Mouse (Mus musculus): Measurements from ENCODE around the gene Nkain1. TPM values are rescaled to one million over a fixed set of nuclear protein-coding genes. Genes with fewer than 3 reads are reported as not detected.

The Nkain1 gene
- polyA plus RNA-seq, 1 experiment: 36.9 TPM

DNA sequence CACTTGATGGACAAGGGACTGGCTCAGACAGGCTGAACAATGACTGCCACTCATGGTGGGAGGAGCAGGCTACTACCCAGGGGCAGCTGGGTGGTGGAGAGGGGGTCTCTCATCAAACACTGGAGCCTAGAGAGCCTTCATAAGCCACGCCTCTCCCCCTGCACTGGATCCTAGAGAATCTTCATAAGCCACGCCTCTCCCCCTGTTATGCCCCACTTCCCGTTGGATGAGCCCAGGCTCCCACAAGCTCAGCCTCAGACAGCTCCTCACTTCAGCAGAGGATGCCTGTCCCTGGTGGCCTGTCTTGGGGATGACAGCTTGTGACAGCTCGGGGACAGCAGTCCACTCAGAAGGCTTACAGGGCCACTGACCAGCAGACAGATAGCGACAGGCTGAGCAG is 17.7 kb downstream of the Nkain1 start:
- no peaks in the 10 kb centered on the region for H3K79me3 ChIP-seq (ENCODE audit: low read depth)
- TF ChIP-seq CEBPB (IDR thresholded peaks at IDR 0.05; ENCODE audit: low read depth) (no peak), CTCF (IDR thresholded peaks at IDR 0.05; ENCODE audit: control insufficient read depth, insufficient read depth, insufficient read length) (no peak), MYOD1 (IDR thresholded peaks at IDR 0.05; ENCODE audit: control insufficient read depth, insufficient read length, low read depth) (no peak), MAX (IDR thresholded peaks at IDR 0.05) (no peak), USF1 (IDR thresholded peaks at IDR 0.05; ENCODE audit: low read depth) (no peak), FOSL1 (IDR thresholded peaks at IDR 0.05; ENCODE audit: insufficient read depth, low read length, poor library complexity, severe bottlenecking) (no peak), MYOG (IDR thresholded peaks at IDR 0.05; ENCODE audit: control insufficient read depth, extremely low read depth, insufficient read length) (no peak)
- no peaks in the 10 kb centered on the region for H3K36me3 ChIP-seq (ENCODE audit: control insufficient read depth, insufficient read depth)
- H3ac ChIP-seq (ENCODE audit: control insufficient read depth, insufficient read length, low read depth): no peak overlapping the region
- H3K4me3 ChIP-seq (ENCODE audit: insufficient read depth, poor library complexity, severe bottlenecking): no peak overlapping the region
- H3K79me2 ChIP-seq (ENCODE audit: control insufficient read depth, insufficient read depth): no peaks in the 10 kb centered on the region
- no peaks in the 10 kb centered on the region for H3K27me3 ChIP-seq (ENCODE audit: control insufficient read depth, insufficient read depth, insufficient read length)

DNA sequence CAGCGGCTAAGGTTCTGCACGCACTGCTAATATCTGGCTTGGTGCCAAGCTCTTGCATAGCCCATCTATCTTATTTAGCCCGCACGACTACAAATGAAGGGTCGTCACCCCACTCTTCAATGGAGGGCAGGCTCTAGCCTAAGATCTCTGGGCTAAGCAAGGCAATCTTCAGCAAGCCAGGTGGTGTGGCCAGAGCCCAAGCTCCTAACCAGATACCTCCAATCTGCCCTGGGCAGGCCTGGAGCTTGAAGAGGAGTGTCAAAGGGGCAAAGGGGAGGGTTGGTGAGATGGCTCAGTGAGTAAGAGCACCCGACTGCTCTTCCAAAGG is 20.9 kb downstream of the Nkain1 start:
- Histone ChIP-seq H3K27me3 (ENCODE audit: control insufficient read depth, insufficient read depth, insufficient read length) (no peaks in the 10 kb centered on the region), H3ac (ENCODE audit: control insufficient read depth, insufficient read length, low read depth) (no peak overlapping the region), H3K79me2 (ENCODE audit: control insufficient read depth, insufficient read depth) (no peaks in the 10 kb centered on the region), H3K36me3 (ENCODE audit: control insufficient read depth, insufficient read depth) (no peaks in the 10 kb centered on the region), H3K79me3 (ENCODE audit: low read depth) (no peaks in the 10 kb centered on the region), H3K4me3 (ENCODE audit: insufficient read depth, poor library complexity, severe bottlenecking) (no peak overlapping the region)
- TF ChIP-seq MYOG (IDR thresholded peaks at IDR 0.05; ENCODE audit: control insufficient read depth, extremely low read depth, insufficient read length): no peak
- no peak for TF ChIP-seq FOSL1 (IDR thresholded peaks at IDR 0.05; ENCODE audit: insufficient read depth, low read length, poor library complexity, severe bottlenecking)
- TF ChIP-seq CEBPB (IDR thresholded peaks at IDR 0.05; ENCODE audit: low read depth): no peak
- no peak for TF ChIP-seq USF1 (IDR thresholded peaks at IDR 0.05; ENCODE audit: low read depth)
- TF ChIP-seq MYOD1 (IDR thresholded peaks at IDR 0.05; ENCODE audit: control insufficient read depth, insufficient read length, low read depth): no peak
- no peak for TF ChIP-seq CTCF (IDR thresholded peaks at IDR 0.05; ENCODE audit: control insufficient read depth, insufficient read depth, insufficient read length)
- no peak for TF ChIP-seq MAX (IDR thresholded peaks at IDR 0.05)

DNA sequence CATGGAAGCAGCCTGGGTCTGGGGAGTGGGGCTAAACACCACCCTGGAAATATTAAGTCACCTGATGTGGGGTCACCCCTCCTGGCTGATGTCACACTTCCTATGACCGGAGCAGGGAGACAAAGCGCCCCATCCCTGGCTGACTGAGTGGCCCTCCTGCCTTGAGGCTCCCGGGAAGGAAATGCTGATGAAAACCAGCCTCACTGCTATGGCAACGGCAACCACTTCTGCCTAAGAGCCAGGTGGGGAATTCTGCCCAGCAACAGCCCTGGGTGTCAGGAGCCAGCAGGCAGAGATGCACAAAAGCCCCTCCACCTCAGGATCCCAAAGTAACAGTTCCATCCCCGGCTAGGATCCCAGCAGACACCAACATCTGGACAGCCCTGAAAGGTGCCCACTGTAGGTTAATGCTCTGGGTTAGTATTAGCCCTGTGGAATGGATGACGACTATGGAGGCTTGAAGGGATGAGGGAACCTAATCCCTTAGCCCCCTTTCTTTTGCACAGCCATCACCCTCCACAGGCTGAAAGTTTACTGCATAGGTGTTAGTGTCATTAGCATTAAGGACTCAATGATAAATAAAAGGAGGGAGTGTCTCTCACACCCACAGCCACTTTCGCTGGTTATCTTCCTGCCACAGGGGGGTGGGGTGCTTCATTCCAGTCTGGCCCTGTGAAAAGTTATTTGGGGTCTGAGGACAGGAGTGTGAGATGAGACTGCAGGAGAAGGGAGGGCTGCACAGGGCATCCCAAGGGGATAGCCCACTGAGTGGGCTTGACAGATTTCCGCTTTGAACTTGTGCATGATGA is 21.5 kb downstream of the Nkain1 start:
- Histone ChIP-seq H3K79me3 (ENCODE audit: low read depth) (no peaks in the 10 kb centered on the region), H3K36me3 (ENCODE audit: control insufficient read depth, insufficient read depth) (no peaks in the 10 kb centered on the region), H3ac (ENCODE audit: control insufficient read depth, insufficient read length, low read depth) (no peak overlapping the region), H3K27me3 (ENCODE audit: control insufficient read depth, insufficient read depth, insufficient read length) (no peaks in the 10 kb centered on the region), H3K4me3 (ENCODE audit: insufficient read depth, poor library complexity, severe bottlenecking) (no peak overlapping the region), H3K79me2 (ENCODE audit: control insufficient read depth, insufficient read depth) (no peaks in the 10 kb centered on the region)
- TF ChIP-seq FOSL1 (IDR thresholded peaks at IDR 0.05; ENCODE audit: insufficient read depth, low read length, poor library complexity, severe bottlenecking): no peak
- no peak for TF ChIP-seq MYOD1 (IDR thresholded peaks at IDR 0.05; ENCODE audit: control insufficient read depth, insufficient read length, low read depth)
- TF ChIP-seq USF1 (IDR thresholded peaks at IDR 0.05; ENCODE audit: low read depth): no peak
- no peak for TF ChIP-seq CEBPB (IDR thresholded peaks at IDR 0.05; ENCODE audit: low read depth)
- TF ChIP-seq MAX (IDR thresholded peaks at IDR 0.05): no peak
- TF ChIP-seq MYOG (IDR thresholded peaks at IDR 0.05; ENCODE audit: control insufficient read depth, extremely low read depth, insufficient read length): no peak

DNA sequence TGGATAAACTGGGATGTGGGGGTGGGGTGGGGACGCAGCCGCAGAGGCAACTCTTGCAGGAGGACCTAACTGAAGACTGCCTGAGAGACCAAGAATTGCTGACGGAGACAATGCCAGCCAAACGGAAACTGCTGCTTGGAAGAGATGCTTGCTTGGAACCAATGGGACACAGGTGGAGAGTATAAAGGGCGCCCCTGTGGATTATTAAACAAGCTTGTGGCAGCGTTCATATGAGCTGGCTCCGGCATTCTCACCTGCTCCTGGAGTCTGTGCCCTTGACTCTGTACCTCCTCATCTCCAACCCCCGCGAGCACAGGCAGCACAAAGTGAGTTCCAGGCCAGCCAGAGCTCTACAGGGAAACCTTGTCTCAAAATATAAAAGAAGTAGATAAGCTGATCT is 23.5 kb downstream of the Nkain1 start:
- H3K27me3 ChIP-seq (ENCODE audit: control insufficient read depth, insufficient read depth, insufficient read length): no peaks in the 10 kb centered on the region
- TF ChIP-seq CEBPB (IDR thresholded peaks at IDR 0.05; ENCODE audit: low read depth) (no peak), CTCF (IDR thresholded peaks at IDR 0.05; ENCODE audit: control insufficient read depth, insufficient read depth, insufficient read length) (no peak), MYOG (IDR thresholded peaks at IDR 0.05; ENCODE audit: control insufficient read depth, extremely low read depth, insufficient read length) (no peak), MYOD1 (IDR thresholded peaks at IDR 0.05; ENCODE audit: control insufficient read depth, insufficient read length, low read depth) (no peak), FOSL1 (IDR thresholded peaks at IDR 0.05; ENCODE audit: insufficient read depth, low read length, poor library complexity, severe bottlenecking) (no peak), USF1 (IDR thresholded peaks at IDR 0.05; ENCODE audit: low read depth) (no peak), MAX (IDR thresholded peaks at IDR 0.05) (no peak)
- no peaks in the 10 kb centered on the region for H3K36me3 ChIP-seq (ENCODE audit: control insufficient read depth, insufficient read depth)
- H3K79me3 ChIP-seq (ENCODE audit: low read depth): no peaks in the 10 kb centered on the region
- H3K4me3 ChIP-seq (ENCODE audit: insufficient read depth, poor library complexity, severe bottlenecking): no peak overlapping the region
- no peaks in the 10 kb centered on the region for H3K79me2 ChIP-seq (ENCODE audit: control insufficient read depth, insufficient read depth)
- H3ac ChIP-seq (ENCODE audit: control insufficient read depth, insufficient read length, low read depth): no peak overlapping the region

DNA sequence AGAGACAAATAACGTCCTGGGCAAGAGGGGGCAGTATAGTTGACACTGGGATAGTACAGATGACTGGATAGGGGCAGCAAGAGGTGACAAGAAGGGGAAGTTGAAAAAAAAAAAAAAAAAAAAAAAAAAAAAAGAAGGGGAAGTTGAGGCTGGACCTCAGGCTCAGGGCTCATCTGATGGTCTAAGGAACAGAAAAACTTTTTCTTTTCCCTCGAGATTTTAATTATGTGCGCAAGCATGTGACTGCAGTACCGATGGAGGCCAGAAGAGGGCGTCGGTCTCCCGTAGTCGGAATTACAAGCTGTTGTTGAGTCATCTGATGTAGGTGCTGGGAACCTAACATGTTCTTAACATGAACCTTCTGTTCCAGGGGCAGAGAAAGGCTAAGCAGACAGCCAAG is 24.8 kb downstream of the Nkain1 start:
- Histone ChIP-seq H3K79me2 (ENCODE audit: control insufficient read depth, insufficient read depth) (no peaks in the 10 kb centered on the region), H3K36me3 (ENCODE audit: control insufficient read depth, insufficient read depth) (no peaks in the 10 kb centered on the region), H3K79me3 (ENCODE audit: low read depth) (no peaks in the 10 kb centered on the region), H3K4me3 (ENCODE audit: insufficient read depth, poor library complexity, severe bottlenecking) (no peak overlapping the region), H3K27me3 (ENCODE audit: control insufficient read depth, insufficient read depth, insufficient read length) (no peaks in the 10 kb centered on the region), H3ac (ENCODE audit: control insufficient read depth, insufficient read length, low read depth) (no peak overlapping the region)
- no peak for TF ChIP-seq USF1 (IDR thresholded peaks at IDR 0.05; ENCODE audit: low read depth)
- TF ChIP-seq FOSL1 (IDR thresholded peaks at IDR 0.05; ENCODE audit: insufficient read depth, low read length, poor library complexity, severe bottlenecking): no peak
- no peak for TF ChIP-seq CTCF (IDR thresholded peaks at IDR 0.05; ENCODE audit: control insufficient read depth, insufficient read depth, insufficient read length)
- no peak for TF ChIP-seq CEBPB (IDR thresholded peaks at IDR 0.05; ENCODE audit: low read depth)
- no peak for TF ChIP-seq MYOG (IDR thresholded peaks at IDR 0.05; ENCODE audit: control insufficient read depth, extremely low read depth, insufficient read length)
